Mouse (Mus musculus): ENCODE data around the gene Gal3st2. TPM values are rescaled to one million over a fixed set of nuclear protein-coding genes. Genes with fewer than 3 reads are reported as not detected.
"Not testable (repeated sequence)": the region's sequence is repeated elsewhere in the genome, so short reads cannot be mapped to it uniquely, and the experiment has no call there.

Gene Gal3st2
- polyA plus RNA-seq (2012; rRNA removed), result 13.6 and 31.8 TPM in 2 replicates

- not testable (repeated sequence) for DNase-seq (ENCODE audit: low read depth, low spot score)
- WGBS, result 46% methylated on average over 2 of the region's 2 CpGs
Observed at GRCm38 (mm10) chr1:93861048-93861447, at the start of gene Gal3st2. TSS of gene Gal3st2 (plus strand) at chr1:93861306.

- 88% methylated on average over 8 of the region's 8 CpGs for WGBS
- no peak for DNase-seq (ENCODE audit: low read depth, low spot score)
Observed at GRCm38 (mm10) chr1:93811495-93812039, 49.5 kb upstream of the Gal3st2 start.

GRCm38 (mm10) chr1:93817823-93818532, 43.1 kb upstream of the Gal3st2 start:
- WGBS, result 90% methylated on average over 8 of the region's 8 CpGs

GRCm38 (mm10) chr1:93818722-93819121, 42.4 kb upstream of the Gal3st2 start:
- WGBS, result 87% methylated on average over 7 of the region's 7 CpGs
- DNase-seq (ENCODE audit: low read depth, low spot score), result no peak

More at GRCm38 (mm10) chr1:93817823-93818532, 43.1 kb upstream of the Gal3st2 start:
- no peak for DNase-seq (ENCODE audit: low read depth, low spot score)

- no peak for DNase-seq (ENCODE audit: low read depth, low spot score)
- WGBS, result 63% methylated on average over 3 of the region's 3 CpGs
Observed at GRCm38 (mm10) chr1:93823796-93824495, 37.2 kb upstream of the Gal3st2 start.

- DNase-seq (ENCODE audit: low read depth, low spot score), result no peak
- 8% methylated on average over 10 of the region's 10 CpGs for WGBS
Observed at GRCm38 (mm10) chr1:93824609-93825008, 36.5 kb upstream of the Gal3st2 start, which contains the start of gene D2hgdh. TSS of gene D2hgdh (plus strand) at chr1:93824909.

GRCm38 (mm10) chr1:93825105-93825674, 35.9 kb upstream of the Gal3st2 start:
- WGBS, result under 1% methylated on average over 30 of the region's 30 CpGs
- DNase-seq (ENCODE audit: low read depth, low spot score), result peak; percentile 98

GRCm38 (mm10) chr1:93825771-93826539, 35.2 kb upstream of the Gal3st2 start:
- no peak for DNase-seq (ENCODE audit: low read depth, low spot score)

GRCm38 (mm10) chr1:93826540-93826835, 34.6 kb upstream of the Gal3st2 start:
- WGBS, result 93% methylated on average over 9 of the region's 9 CpGs
- DNase-seq (ENCODE audit: low read depth, low spot score), result no peak

More at GRCm38 (mm10) chr1:93825771-93826539, 35.2 kb upstream of the Gal3st2 start:
- WGBS, result 37% methylated on average over 27 of the region's 27 CpGs

GRCm38 (mm10) chr1:93832754-93833360, 28.2 kb upstream of the Gal3st2 start:
- WGBS, result 51% methylated on average over 3 of the region's 4 CpGs
- not testable (repeated sequence) for DNase-seq (ENCODE audit: low read depth, low spot score)

GRCm38 (mm10) chr1:93834671-93835150, 26.4 kb upstream of the Gal3st2 start:
- no peak for DNase-seq (ENCODE audit: low read depth, low spot score)
- 87% methylated on average over 7 of the region's 7 CpGs for WGBS

GRCm38 (mm10) chr1:93835211-93835610, 25.9 kb upstream of the Gal3st2 start:
- DNase-seq (ENCODE audit: low read depth, low spot score), result no peak
- 88% methylated on average over 4 of the region's 4 CpGs for WGBS

- no peak for DNase-seq (ENCODE audit: low read depth, low spot score)
- 86% methylated on average over 6 of the region's 6 CpGs for WGBS
Observed at GRCm38 (mm10) chr1:93835876-93836531, 25.1 kb upstream of the Gal3st2 start.

- WGBS, result 79% methylated on average over 2 of the region's 2 CpGs
Observed at GRCm38 (mm10) chr1:93836532-93836913, 24.6 kb upstream of the Gal3st2 start.

GRCm38 (mm10) chr1:93837335-93837734, 23.8 kb upstream of the Gal3st2 start:
- DNase-seq (ENCODE audit: low read depth, low spot score), result no peak
- 92% methylated on average over 8 of the region's 8 CpGs for WGBS

More at GRCm38 (mm10) chr1:93836532-93836913, 24.6 kb upstream of the Gal3st2 start:
- DNase-seq (ENCODE audit: low read depth, low spot score), result no peak

- DNase-seq (ENCODE audit: low read depth, low spot score), result not testable (repeated sequence)
- 84% methylated on average over 7 of the region's 8 CpGs for WGBS
Observed at GRCm38 (mm10) chr1:93838569-93838968, 22.5 kb upstream of the Gal3st2 start.

- not testable (repeated sequence) for DNase-seq (ENCODE audit: low read depth, low spot score)
- 78% methylated on average over 3 of the region's 3 CpGs for WGBS
Observed at GRCm38 (mm10) chr1:93845766-93846366, 15.2 kb upstream of the Gal3st2 start.

GRCm38 (mm10) chr1:93855790-93856189, 5.3 kb upstream of the Gal3st2 start:
- WGBS, result 88% methylated on average over 4 of the region's 4 CpGs
- DNase-seq (ENCODE audit: low read depth, low spot score), result not testable (repeated sequence)

Data from large intestine, adult 2 months (tissue).